Mouse (Mus musculus) embryonic facial prominence, embryonic 10.5 days (tissue): ENCODE measurements around the gene Tctn1. TPM values are rescaled to one million over a fixed set of nuclear protein-coding genes. Genes with fewer than 3 reads are reported as not detected.

Experiments used
- DNase-seq: peaks from one replicate; pipeline ENCODE4 v3.0.0-alpha.2; 2017; ENCODE audit warnings: low spot score
- H3K27ac ChIP-seq: fragments of 300-500 bp; sonication (generic); replicated peaks from 2 replicates; pipeline ENCODE4 v1.5.1; 2016; ENCODE audit warnings: mild to moderate bottlenecking
- H3K27me3 ChIP-seq: fragments of 300-500 bp; sonication (generic); replicated peaks from 2 replicates; pipeline ENCODE4 v1.6.1; 2016; ENCODE audit warnings: low read depth, mild to moderate bottlenecking; ENCODE audit not compliant: poor library complexity, severe bottlenecking
- H3K36me3 ChIP-seq: fragments of 300-500 bp; sonication (generic); replicated peaks from 2 replicates; pipeline ENCODE4 v1.6.1; 2016; ENCODE audit warnings: mild to moderate bottlenecking, moderate library complexity
- H3K4me1 ChIP-seq: fragments of 300-500 bp; sonication (generic); 2 replicates; pipeline ENCODE4 v1.6.1; 2016
- H3K4me3 ChIP-seq: fragments of 300-500 bp; sonication (generic); 2 replicates; pipeline ENCODE4 v1.5.1; 2016; ENCODE audit warnings: mild to moderate bottlenecking, moderate library complexity
- H3K9me3 ChIP-seq: fragments of 300-500 bp; sonication (generic); 2 replicates; pipeline ENCODE4 v1.6.1; 2016; ENCODE audit warnings: mild to moderate bottlenecking
- WGBS: fragments of 180-500 bp; shearing (Covaris S2); methylation state at CpG from one replicate; pipeline ENCODE4 v1.1.7; 2016; 5-methylcytosine and 5-hydroxymethylcytosine counted together
- polyA plus RNA-seq: library from polyadenylated mRNA; unstranded; fragments of >200 nt; fragmentation: Nextera tagmentation; extraction: Ambion mirVana; gene quantifications from 2 replicates; pipeline ENCODE4 v1.2.1, GENCODE M21; 2016

Gene Tctn1
- polyA plus RNA-seq, result 4.8 and 5.5 TPM in 2 replicates

- WGBS, result 2% methylated on average over 49 of the region's 49 CpGs
- H3K9me3 ChIP-seq, result no peaks in the 10 kb centered on the region
- H3K27ac ChIP-seq, result peak within 1 kb of the TSS; percentile 93
These were observed at the start of gene Tctn1 for GRCm38 (mm10) chr5:122263933-122264905. TSS of gene Tctn1 (minus strand) at chr5:122264460.

GRCm38 (mm10) chr5:122312942-122313684 is 48.9 kb upstream of the Tctn1 start:
- WGBS, result 92% methylated on average over 17 of the region's 17 CpGs
- DNase-seq, result no peak

More at GRCm38 (mm10) chr5:122263933-122264905, at the start of gene Tctn1:
- DNase-seq, result peak; percentile 97
- Histone ChIP-seq H3K4me3 (peak within 1 kb of the TSS; percentile 89), H3K36me3 (peaks cover 22% of the 10 kb centered on the region), H3K27me3 (no peaks in the 10 kb centered on the region), H3K4me1 (peaks cover 9% of the 10 kb centered on the region)

GRCm38 (mm10) chr5:122312346-122312745 is 48.1 kb upstream of the Tctn1 start:
- H3K27me3 ChIP-seq, result no peaks in the 10 kb centered on the region
- peaks cover 4% of the 10 kb centered on the region; the same call in 1 of the 2 replicates for H3K4me1 ChIP-seq
- H3K9me3 ChIP-seq, result no peaks in the 10 kb centered on the region
- H3K36me3 ChIP-seq, result peaks cover 90% of the 10 kb centered on the region
- DNase-seq, result no peak
- WGBS, result 91% methylated on average over 4 of the region's 4 CpGs
- H3K27ac ChIP-seq, result no peak overlapping the region
- no peak overlapping the region for H3K4me3 ChIP-seq

More at GRCm38 (mm10) chr5:122312942-122313684, 48.9 kb upstream of the Tctn1 start:
- Histone ChIP-seq H3K27ac (no peak overlapping the region), H3K9me3 (no peaks in the 10 kb centered on the region), H3K4me3 (no peak overlapping the region), H3K27me3 (no peaks in the 10 kb centered on the region), H3K36me3 (peaks cover 90% of the 10 kb centered on the region), H3K4me1 (peaks cover 4% of the 10 kb centered on the region; the same call in 1 of the 2 replicates)

GRCm38 (mm10) chr5:122311692-122312091 is 47.4 kb upstream of the Tctn1 start:
- no peak overlapping the region for H3K27ac ChIP-seq
- H3K4me3 ChIP-seq, result no peak overlapping the region
- H3K9me3 ChIP-seq, result no peaks in the 10 kb centered on the region
- no peak for DNase-seq
- H3K36me3 ChIP-seq, result peaks cover 84% of the 10 kb centered on the region
- peaks cover 4% of the 10 kb centered on the region; the same call in 1 of the 2 replicates for H3K4me1 ChIP-seq
- H3K27me3 ChIP-seq, result no peaks in the 10 kb centered on the region
- WGBS, result 77% methylated on average over 7 of the region's 7 CpGs

GRCm38 (mm10) chr5:122310699-122311098 is 46.4 kb upstream of the Tctn1 start:
- Histone ChIP-seq H3K27me3 (no peaks in the 10 kb centered on the region), H3K27ac (no peak overlapping the region), H3K36me3 (peaks cover 77% of the 10 kb centered on the region), H3K9me3 (no peaks in the 10 kb centered on the region), H3K4me3 (no peak overlapping the region), H3K4me1 (peaks cover 4% of the 10 kb centered on the region; the same call in 1 of the 2 replicates)
- 88% methylated on average over 8 of the region's 8 CpGs for WGBS
- no peak for DNase-seq

- 87% methylated on average over 3 of the region's 3 CpGs for WGBS
- Histone ChIP-seq H3K27ac (no peak overlapping the region), H3K4me1 (peaks cover 29% of the 10 kb centered on the region), H3K36me3 (peaks cover 35% of the 10 kb centered on the region), H3K4me3 (no peak overlapping the region), H3K9me3 (no peaks in the 10 kb centered on the region), H3K27me3 (no peaks in the 10 kb centered on the region)
- DNase-seq, result no peak
These were observed 42.3 kb upstream of the Tctn1 start for GRCm38 (mm10) chr5:122306536-122306935.

- H3K27me3 ChIP-seq, result no peaks in the 10 kb centered on the region
- H3K36me3 ChIP-seq, result peaks cover 27% of the 10 kb centered on the region
- no peak for DNase-seq
- peaks cover 30% of the 10 kb centered on the region for H3K4me1 ChIP-seq
- H3K27ac ChIP-seq, result no peak overlapping the region
- no peaks in the 10 kb centered on the region for H3K9me3 ChIP-seq
- H3K4me3 ChIP-seq, result no peak overlapping the region
- WGBS, result 96% methylated on average over 7 of the region's 7 CpGs
These were observed 41.2 kb upstream of the Tctn1 start for GRCm38 (mm10) chr5:122305472-122305871.

- DNase-seq, result no peak
- no peak overlapping the region for H3K4me3 ChIP-seq
- peaks cover 37% of the 10 kb centered on the region for H3K4me1 ChIP-seq
- H3K27ac ChIP-seq, result no peak overlapping the region
- H3K27me3 ChIP-seq, result no peaks in the 10 kb centered on the region
- no peaks in the 10 kb centered on the region for H3K9me3 ChIP-seq
- 87% methylated on average over 6 of the region's 6 CpGs for WGBS
- peaks cover 27% of the 10 kb centered on the region for H3K36me3 ChIP-seq
These were observed 40.3 kb upstream of the Tctn1 start for GRCm38 (mm10) chr5:122304541-122304940.

GRCm38 (mm10) chr5:122303937-122304336 is 39.7 kb upstream of the Tctn1 start:
- H3K9me3 ChIP-seq, result no peaks in the 10 kb centered on the region
- H3K36me3 ChIP-seq, result peaks cover 23% of the 10 kb centered on the region
- H3K4me1 ChIP-seq, result peaks cover 39% of the 10 kb centered on the region
- no peak overlapping the region for H3K27ac ChIP-seq
- H3K4me3 ChIP-seq, result no peak overlapping the region
- WGBS, result 92% methylated on average over 7 of the region's 7 CpGs
- DNase-seq, result no peak
- no peaks in the 10 kb centered on the region for H3K27me3 ChIP-seq

- H3K27ac ChIP-seq, result no peak overlapping the region
These were observed 38.8 kb upstream of the Tctn1 start for GRCm38 (mm10) chr5:122302810-122303745.

GRCm38 (mm10) chr5:122300071-122300518 is 35.8 kb upstream of the Tctn1 start:
- 87% methylated on average over 6 of the region's 6 CpGs for WGBS
- no peak overlapping the region for H3K27ac ChIP-seq
- no peaks in the 10 kb centered on the region for H3K27me3 ChIP-seq
- no peak for DNase-seq
- H3K9me3 ChIP-seq, result no peaks in the 10 kb centered on the region
- H3K36me3 ChIP-seq, result peaks cover 8% of the 10 kb centered on the region
- peaks cover 49% of the 10 kb centered on the region for H3K4me1 ChIP-seq
- H3K4me3 ChIP-seq, result no peak overlapping the region

More at GRCm38 (mm10) chr5:122302810-122303745, 38.8 kb upstream of the Tctn1 start:
- WGBS, result 73% methylated on average over 17 of the region's 17 CpGs
- Histone ChIP-seq H3K9me3 (no peaks in the 10 kb centered on the region), H3K27me3 (no peaks in the 10 kb centered on the region), H3K4me1 (peaks cover 39% of the 10 kb centered on the region), H3K4me3 (no peak overlapping the region), H3K36me3 (peaks cover 15% of the 10 kb centered on the region)
- peak; percentile 13 for DNase-seq
